Mouse (Mus musculus) cerebellum, adult 2 months (tissue): ENCODE results near the gene Cox7b.

ENCODE experiments used
- CTCF ChIP-seq: fragments of 200-500 bp; IDR thresholded peaks from 2 replicates; pipeline ENCODE4 v1.5.1; 2011; ENCODE audit warnings: low read depth, mild to moderate bottlenecking, control low read depth, low read length, moderate library complexity, borderline replicate concordance; ENCODE audit not compliant: insufficient read depth
- POLR2A ChIP-seq: fragments of 200-500 bp; IDR thresholded peaks from 2 replicates; pipeline ENCODE4 v1.6.1; 2011; ENCODE audit warnings: low read length, control low read depth, borderline replicate concordance; ENCODE audit not compliant: insufficient read depth

- TF ChIP-seq CTCF: no peak
- no peak for TF ChIP-seq POLR2A
These were observed 28.5 kb downstream of the Cox7b start for GRCm38 (mm10) chrX:106043863-106044617.
